Mouse (Mus musculus) heart, adult 10 weeks (tissue): ENCODE data around the gene Sectm1b. TPM values are rescaled to one million over a fixed set of nuclear protein-coding genes. Genes with fewer than 3 reads are reported as not detected.

Source experiments
- polyA plus RNA-seq: library from polyadenylated mRNA; stranded (reverse); fragments of 350-450 nt; fragmentation: Illumina TruSeq; extraction: RNeasy Lipid Tissue Mini Kit (QIAGEN cat#74804); gene quantifications from one replicate; pipeline ENCODE4 v1.2.3, GENCODE M21; 2014; ENCODE audit warnings: low read depth, low replicate concordance

Sectm1b gene
- 0.42 TPM for polyA plus RNA-seq

DNA sequence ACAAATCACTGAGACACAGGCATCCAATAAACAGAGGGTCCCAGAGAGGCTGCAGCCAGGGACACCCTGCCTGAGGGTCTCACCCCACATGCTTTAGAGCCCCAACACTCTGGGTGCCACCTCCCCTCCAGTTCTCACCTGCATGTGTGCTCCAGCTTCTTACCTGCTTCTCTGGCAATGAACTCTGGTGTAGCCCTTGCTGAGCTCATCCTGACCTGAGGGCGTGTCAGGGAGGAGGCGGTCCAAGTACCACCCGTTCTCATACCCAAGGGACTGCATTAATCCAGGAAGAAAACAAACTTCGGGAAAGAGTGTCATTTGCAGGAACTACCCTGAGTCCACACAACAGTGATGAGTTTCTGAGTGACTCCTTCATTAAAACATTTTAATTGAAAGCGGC is at the start of gene Sectm1b:
TSS of gene Sectm1b (minus strand) at position 191 of the 400 bp plus-strand sequence.

GRCm38 (mm10) chr11:121081120-121081519 is 17.8 kb upstream of the Sectm1b start, which contains the start of gene Sectm1a:
Sectm1a (minus strand) TSS chr11:121081220.

GRCm38 (mm10) chr11:121039302-121039701 is 24.1 kb downstream of the Sectm1b start, which contains the start of gene Cd7:
Cd7 (minus strand) TSS chr11:121039418.

Other genes with a start within 250 kb of the Sectm1b start
- gene Fasn, start 239.0 kb downstream of the Sectm1b start, polyA plus RNA-seq: 30.7 TPM
- 1.6 TPM for gene Ccdc57, start 130.7 kb downstream of the Sectm1b start, polyA plus RNA-seq
- 1.8 TPM for gene Slc16a3, start 115.1 kb downstream of the Sectm1b start, polyA plus RNA-seq
- 49.3 TPM for gene Csnk1d, start 72.2 kb downstream of the Sectm1b start, polyA plus RNA-seq
- 0.99 TPM for gene Cd7, start 24.2 kb downstream of the Sectm1b start, polyA plus RNA-seq
- not detected for gene Sectm1a, start 17.7 kb upstream of the Sectm1b start, polyA plus RNA-seq
- not detected for gene Tex19.2, start 55.1 kb upstream of the Sectm1b start, polyA plus RNA-seq
- not detected for gene Tex19.1, start 82.6 kb upstream of the Sectm1b start, polyA plus RNA-seq
- 0.79 TPM for gene Uts2r, start 96.7 kb upstream of the Sectm1b start, polyA plus RNA-seq
- 11.8 TPM for gene Hexdc, start 140.9 kb upstream of the Sectm1b start, polyA plus RNA-seq
- 21.4 TPM for gene Ogfod3, start 141.1 kb upstream of the Sectm1b start, polyA plus RNA-seq
- gene Cybc1, start 165.8 kb upstream of the Sectm1b start, polyA plus RNA-seq: 13.7 TPM
- gene Narf, start 173.7 kb upstream of the Sectm1b start, polyA plus RNA-seq: 54.9 TPM
- 16.7 TPM for gene Foxk2, start 196.4 kb upstream of the Sectm1b start, polyA plus RNA-seq